Mouse (Mus musculus): Measurements from ENCODE around the gene U2af2. TPM values are rescaled to one million over a fixed set of nuclear protein-coding genes. Genes with fewer than 3 reads are reported as not detected.
"Not testable (repeated sequence)": the region's sequence is repeated elsewhere in the genome, so short reads cannot be mapped to it uniquely, and the experiment has no call there.

Gene U2af2
- polyA plus RNA-seq (2015; fragmentation: Nextera tagmentation; extraction: Ambion mirVana) = 103 and 107 TPM in 2 replicates

DNA sequence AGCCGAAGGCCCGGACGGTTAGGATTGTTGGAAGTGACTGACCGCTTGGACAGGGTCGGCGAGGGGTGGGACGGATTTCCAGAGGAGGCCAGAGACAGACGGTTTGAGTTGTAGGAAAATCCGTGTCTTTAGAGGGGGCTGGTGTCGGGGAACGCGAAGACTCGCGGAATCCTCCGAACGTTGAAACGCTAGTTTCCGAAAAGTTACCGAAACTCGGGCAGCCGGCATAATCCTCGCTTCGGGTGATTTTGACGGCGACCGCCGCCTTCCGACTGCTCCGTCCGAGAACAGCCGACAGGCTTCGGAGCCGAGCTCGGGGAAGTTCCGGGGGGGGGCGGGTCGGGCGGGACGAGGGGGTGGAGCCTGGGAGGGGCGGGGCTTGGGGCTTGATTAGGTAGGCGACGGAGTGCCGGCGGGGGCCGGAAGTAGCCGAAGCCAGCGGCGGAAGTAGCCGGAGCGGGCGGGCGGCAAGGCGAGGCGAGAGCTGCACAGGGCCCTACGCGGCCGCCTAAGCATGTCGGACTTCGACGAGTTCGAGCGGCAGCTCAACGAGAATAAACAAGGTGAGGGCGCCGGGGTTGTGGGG, at the start of gene U2af2:
U2af2 (plus strand) TSS at position 370 of the 586 bp plus-strand sequence.
- WGBS = under 1% methylated on average over 65 of the region's 65 CpGs
- Histone ChIP-seq H3K9ac (peak within 1 kb of the TSS; percentile 88), H3K4me2 (peak within 1 kb of the TSS; percentile 89), H3K36me3 (replicated peaks) (no peaks in the 10 kb centered on the region), H3K4me1 (peaks cover 67% of the 10 kb centered on the region), H3K27ac (peak within 1 kb of the TSS; percentile 99), H3K27me3 (replicated peaks) (no peaks in the 10 kb centered on the region), H3K4me3 (peak within 1 kb of the TSS; percentile 55), H3K9me3 (no peaks in the 10 kb centered on the region)
- ATAC-seq (replicated peaks) = peak; percentile 79

DNA sequence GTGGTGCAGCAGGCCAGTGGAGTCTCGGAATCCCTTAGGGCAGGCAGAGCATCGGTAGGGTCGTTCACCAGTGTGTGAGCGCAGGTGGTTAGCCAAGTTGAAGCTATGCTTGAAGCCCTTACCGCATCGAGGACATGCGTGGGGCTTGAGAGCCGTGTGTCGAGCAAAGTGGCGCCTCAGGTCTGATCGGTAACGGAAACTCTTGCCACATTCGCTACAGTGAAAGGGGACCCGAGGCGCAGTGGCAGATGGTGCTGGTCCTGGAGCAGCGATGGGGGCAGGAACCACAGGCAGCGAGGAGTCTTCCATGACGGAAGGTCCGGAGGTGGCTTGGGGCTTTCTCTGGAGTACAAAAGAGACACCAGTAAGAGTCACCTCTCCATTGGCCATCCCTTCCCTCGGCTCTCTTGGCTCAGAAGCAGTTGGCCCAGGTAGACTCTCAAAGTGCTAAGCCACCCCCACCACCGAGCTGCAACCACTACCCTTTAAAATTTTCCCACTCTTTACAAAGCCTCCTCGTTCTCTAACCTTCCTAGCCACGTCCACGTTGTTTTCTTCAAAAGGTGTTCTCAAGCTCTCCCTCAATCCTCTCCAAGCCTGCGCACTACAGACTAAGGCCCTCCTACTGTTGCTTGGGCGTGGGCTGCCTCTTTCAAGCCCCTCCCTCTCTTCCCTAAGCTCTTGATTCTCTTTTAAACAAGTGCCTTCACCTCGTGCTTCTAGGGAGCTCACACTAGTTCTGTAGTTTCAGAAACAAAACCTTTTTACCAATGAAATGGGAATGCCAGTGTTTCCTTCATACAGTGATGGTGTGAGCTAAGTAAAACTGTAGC, 49.0 kb upstream of the U2af2 start:
- 91% methylated on average over 27 of the region's 27 CpGs for WGBS
- no peak for ATAC-seq (replicated peaks)
- Histone ChIP-seq H3K4me2 (no peak overlapping the region), H3K36me3 (replicated peaks) (peaks cover 46% of the 10 kb centered on the region), H3K4me1 (peaks cover 11% of the 10 kb centered on the region; the same call in 1 of the 2 replicates), H3K9ac (no peak overlapping the region), H3K27me3 (replicated peaks) (no peaks in the 10 kb centered on the region), H3K4me3 (no peak overlapping the region), H3K27ac (no peak overlapping the region), H3K9me3 (no peaks in the 10 kb centered on the region)

GRCm38 (mm10) chr7:5014251-5015117, 47.5 kb upstream of the U2af2 start, which contains the start of the genes Zfp524 and Fiz1:
Gene Zfp524 (plus strand): TSS chr7:5014415.
Gene Fiz1 (minus strand): TSS chr7:5014697.
- no peaks in the 10 kb centered on the region for H3K9me3 ChIP-seq
- no peaks in the 10 kb centered on the region for H3K27me3 ChIP-seq (replicated peaks)
- WGBS = under 1% methylated on average over 42 of the region's 42 CpGs
- ATAC-seq (replicated peaks) = peak; percentile 87
- H3K4me3 ChIP-seq = peak within 1 kb of the TSS; percentile 84
- peaks cover 14% of the 10 kb centered on the region for H3K4me1 ChIP-seq
- peak within 1 kb of the TSS; percentile 57 for H3K4me2 ChIP-seq
- peak within 1 kb of the TSS; percentile 87 for H3K9ac ChIP-seq
- H3K36me3 ChIP-seq (replicated peaks) = peaks cover 30% of the 10 kb centered on the region
- peak within 1 kb of the TSS; percentile 98 for H3K27ac ChIP-seq

GRCm38 (mm10) chr7:5015118-5016001, 46.6 kb upstream of the U2af2 start, which contains the start of gene Gm44973:
Gene Gm44973 (plus strand): TSS chr7:5015496.
- H3K36me3 ChIP-seq (replicated peaks) = peaks cover 22% of the 10 kb centered on the region
- no peaks in the 10 kb centered on the region for H3K9me3 ChIP-seq

DNA sequence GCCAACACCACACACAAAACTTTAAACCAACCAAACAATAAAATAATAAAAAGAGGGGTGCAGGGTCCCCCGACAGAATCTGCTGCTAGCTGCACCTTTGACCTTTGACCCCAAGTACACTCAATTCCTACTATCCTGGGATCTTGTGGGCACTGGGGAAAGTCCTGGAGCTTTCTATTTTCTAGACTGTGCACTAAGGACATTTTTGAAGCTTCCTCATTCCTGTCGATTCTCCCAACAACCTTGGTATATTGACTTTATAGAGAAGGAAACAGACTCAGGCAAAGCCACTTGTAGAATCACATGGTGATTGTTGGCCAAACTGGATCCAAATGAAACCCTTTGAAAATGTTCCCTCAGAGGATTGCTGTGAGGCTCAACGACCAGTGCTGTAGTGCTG, 45.9 kb upstream of the U2af2 start:
- peak overlapping the region; percentile 57 for H3K4me2 ChIP-seq
- WGBS = 70% methylated on average over 3 of the region's 3 CpGs
- no peak for ATAC-seq (replicated peaks)

More at GRCm38 (mm10) chr7:5015118-5016001, 46.6 kb upstream of the U2af2 start, which contains the start of gene Gm44973:
- Histone ChIP-seq H3K27me3 (replicated peaks) (no peaks in the 10 kb centered on the region), H3K27ac (peak within 1 kb of the TSS; percentile 98), H3K4me3 (peak within 1 kb of the TSS; percentile 84), H3K9ac (peak within 1 kb of the TSS; percentile 87), H3K4me1 (peaks cover 15% of the 10 kb centered on the region), H3K4me2 (peak within 1 kb of the TSS; percentile 57)
- WGBS = under 1% methylated on average over 73 of the region's 76 CpGs
- ATAC-seq (replicated peaks) = peak; percentile 83

DNA sequence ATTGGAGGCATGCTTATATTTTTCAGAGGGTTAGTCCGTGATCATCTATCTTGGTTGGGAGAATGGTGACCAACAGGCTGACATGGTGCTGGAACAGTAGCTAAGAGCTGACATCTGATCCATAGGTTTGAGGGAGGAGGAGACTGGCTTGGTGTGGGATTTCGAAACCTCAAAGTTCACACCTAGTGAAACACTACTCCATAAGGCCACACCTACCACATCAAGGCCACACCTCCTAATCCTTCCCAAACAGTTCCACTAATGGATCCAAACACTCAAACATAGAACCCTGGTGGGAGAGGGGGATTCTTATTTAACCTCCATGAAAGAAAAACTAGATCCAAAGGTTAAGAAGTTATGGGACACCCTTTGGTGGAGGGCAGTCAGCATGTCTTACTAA, 45.0 kb upstream of the U2af2 start:
- H3K36me3 ChIP-seq (replicated peaks) = peaks cover 7% of the 10 kb centered on the region
- no peak overlapping the region for H3K4me2 ChIP-seq
- 96% methylated on average over 2 of the region's 2 CpGs for WGBS
- no peak for ATAC-seq (replicated peaks)
- no peaks in the 10 kb centered on the region for H3K9me3 ChIP-seq
- peaks cover 26% of the 10 kb centered on the region for H3K4me1 ChIP-seq
- no peak overlapping the region for H3K27ac ChIP-seq
- no peaks in the 10 kb centered on the region for H3K27me3 ChIP-seq (replicated peaks)
- no peak overlapping the region for H3K4me3 ChIP-seq
- H3K9ac ChIP-seq = no peak overlapping the region

More for the DNA sequence above, 45.9 kb upstream of the U2af2 start:
- Histone ChIP-seq H3K9me3 (no peaks in the 10 kb centered on the region), H3K36me3 (replicated peaks) (peaks cover 15% of the 10 kb centered on the region), H3K27ac (peak overlapping the region; percentile 98), H3K9ac (peak overlapping the region; percentile 61), H3K4me1 (peaks cover 18% of the 10 kb centered on the region), H3K4me3 (peak overlapping the region; percentile 84), H3K27me3 (replicated peaks) (no peaks in the 10 kb centered on the region)

DNA sequence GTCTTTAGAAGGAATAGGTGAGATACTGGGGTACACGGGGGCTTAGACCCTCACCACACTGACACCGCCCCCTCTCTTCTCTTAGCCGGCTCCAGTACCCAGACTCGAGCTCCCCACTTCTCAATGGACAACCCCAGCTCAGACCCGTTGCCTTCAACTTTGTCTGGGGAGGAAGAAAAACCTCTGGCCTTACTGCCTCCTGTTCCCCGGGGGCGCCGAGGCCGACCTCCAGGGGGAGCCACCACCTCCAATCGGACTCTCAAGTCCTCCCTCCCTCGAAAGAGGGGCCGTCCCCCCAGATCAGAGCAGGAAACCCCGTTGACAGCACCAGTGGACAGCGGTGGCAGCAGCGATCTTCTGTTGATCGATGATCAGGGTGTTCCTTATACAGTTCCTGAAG, 44.6 kb upstream of the U2af2 start:
- no peak overlapping the region for H3K4me2 ChIP-seq
- H3K36me3 ChIP-seq (replicated peaks) = peaks cover 4% of the 10 kb centered on the region; the same call in 1 of the 2 replicates
- no peaks in the 10 kb centered on the region for H3K9me3 ChIP-seq
- H3K4me3 ChIP-seq = no peak overlapping the region
- H3K9ac ChIP-seq = no peak overlapping the region
- peaks cover 26% of the 10 kb centered on the region for H3K4me1 ChIP-seq
- no peak overlapping the region for H3K27ac ChIP-seq
- 90% methylated on average over 16 of the region's 16 CpGs for WGBS
- H3K27me3 ChIP-seq (replicated peaks) = no peaks in the 10 kb centered on the region
- no peak for ATAC-seq (replicated peaks)

GRCm38 (mm10) chr7:5017931-5018330, 44.0 kb upstream of the U2af2 start:
- no peaks in the 10 kb centered on the region for H3K27me3 ChIP-seq (replicated peaks)
- H3K27ac ChIP-seq = no peak overlapping the region
- no peak overlapping the region for H3K4me2 ChIP-seq
- no peak overlapping the region for H3K9ac ChIP-seq
- H3K4me3 ChIP-seq = no peak overlapping the region
- peaks cover 26% of the 10 kb centered on the region for H3K4me1 ChIP-seq
- H3K9me3 ChIP-seq = no peaks in the 10 kb centered on the region
- ATAC-seq (replicated peaks) = no peak
- no peaks in the 10 kb centered on the region for H3K36me3 ChIP-seq (replicated peaks)
- WGBS = 98% methylated on average over 21 of the region's 21 CpGs

GRCm38 (mm10) chr7:5019576-5019975, 42.4 kb upstream of the U2af2 start:
- H3K27me3 ChIP-seq (replicated peaks); H3K9me3 ChIP-seq; H3K9ac ChIP-seq; H3K36me3 ChIP-seq (replicated peaks); ATAC-seq (replicated peaks): not testable (repeated sequence)
- Histone ChIP-seq H3K4me2 (peak overlapping the region; percentile 74), H3K4me3 (peak overlapping the region; percentile 74), H3K27ac (peak overlapping the region; percentile 91), H3K4me1 (peaks cover 22% of the 10 kb centered on the region)
- WGBS = 22% methylated on average over 8 of the region's 8 CpGs

DNA sequence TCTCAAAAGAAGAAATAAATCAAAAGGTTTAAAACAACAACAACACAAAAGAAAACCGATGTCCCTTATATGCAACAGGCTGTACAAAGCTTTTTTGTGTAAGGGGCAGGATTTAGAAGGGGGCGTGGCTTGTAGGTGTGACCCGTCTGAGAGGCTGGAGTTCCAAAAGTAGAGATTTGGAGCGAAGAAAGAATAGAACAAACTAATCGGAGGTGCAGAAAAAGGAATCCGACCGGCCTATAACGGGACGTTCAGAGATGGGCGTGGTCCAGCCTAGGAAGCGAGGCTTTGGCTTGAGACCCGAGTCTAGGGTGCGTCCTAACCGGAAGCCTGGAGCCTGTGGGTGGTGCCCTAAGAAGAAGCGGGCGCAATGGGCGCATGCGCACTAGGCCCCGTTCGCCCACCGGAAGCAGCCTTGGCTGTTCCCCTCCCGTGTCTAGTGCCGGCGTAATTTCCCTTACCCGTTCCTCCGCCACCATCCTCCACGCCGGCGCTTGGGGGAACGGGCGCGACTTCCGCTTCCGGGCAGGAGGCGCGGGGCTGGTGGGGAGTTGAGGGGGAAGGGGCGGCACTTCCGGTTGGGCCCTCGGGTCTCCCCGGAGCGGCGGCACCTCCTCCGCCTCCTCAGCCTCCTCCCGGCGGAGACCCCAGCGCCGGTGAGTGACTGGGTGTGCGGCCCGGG, 41.8 kb upstream of the U2af2 start, which contains the start of the genes Zfp865 and Ccdc106:
Zfp865 (plus strand) TSS at position 377 of the 682 bp plus-strand sequence.
Ccdc106 (plus strand) TSS at position 554 of the 682 bp plus-strand sequence.
- H3K36me3 ChIP-seq (replicated peaks) = no peaks in the 10 kb centered on the region
- H3K9ac ChIP-seq = peak within 1 kb of the TSS; percentile 81
- H3K27ac ChIP-seq = peak within 1 kb of the TSS; percentile 91
- peak within 1 kb of the TSS; percentile 74 for H3K4me2 ChIP-seq
- under 1% methylated on average over 48 of the region's 49 CpGs for WGBS
- peak; percentile 89 for ATAC-seq (replicated peaks)
- H3K9me3 ChIP-seq = no peaks in the 10 kb centered on the region
- peak within 1 kb of the TSS; percentile 74 for H3K4me3 ChIP-seq
- no peaks in the 10 kb centered on the region for H3K27me3 ChIP-seq (replicated peaks)
- H3K4me1 ChIP-seq = peaks cover 22% of the 10 kb centered on the region

Data from midbrain, embryonic 15.5 days (tissue).